Mouse (Mus musculus): ENCODE measurements at regions not wholly inside any gene's neighbourhood (a gene's known extent, or its start where the extent isn't known, plus 50 kb on each side); places are given as distances from the start of the nearest gene placed in this dataset.

DNA sequence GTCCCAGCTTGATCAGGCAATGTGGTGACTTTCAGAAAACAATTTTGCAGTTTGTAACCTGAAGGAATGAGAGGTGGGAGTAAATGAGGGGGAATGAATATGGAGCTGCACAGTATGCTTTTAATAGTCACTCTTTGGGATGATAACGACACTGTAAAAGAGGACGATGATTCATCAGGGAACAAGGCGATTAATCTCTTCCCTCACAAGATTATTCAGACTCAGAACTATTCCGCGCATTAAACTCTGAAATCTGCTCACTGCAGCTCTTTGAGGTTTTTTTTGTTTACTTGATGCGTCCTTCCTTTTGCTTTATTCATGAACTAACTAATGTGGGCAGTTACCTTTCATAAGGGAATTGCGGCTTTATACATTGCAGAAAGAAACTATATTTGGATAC lies 206.1 kb downstream of the Gpat3 start:
- no peak for TF ChIP-seq POLR2A (IDR thresholded peaks at IDR 0.05; ENCODE audit: borderline replicate concordance, extremely low read depth, low read depth, low read length)
- no peak for TF ChIP-seq CTCF (IDR thresholded peaks at IDR 0.05; ENCODE audit: insufficient read depth, low read length)
- DNase-seq = no peak
- Histone ChIP-seq H3K4me1 (ENCODE audit: control insufficient read depth, insufficient read depth, low read length) (no peaks in the 10 kb centered on the region), H3K4me3 (replicated peaks; ENCODE audit: extremely low read depth, low read depth, low read length) (no peak overlapping the region)
- WGBS = 77% methylated on average over 7 of the region's 7 CpGs

DNA sequence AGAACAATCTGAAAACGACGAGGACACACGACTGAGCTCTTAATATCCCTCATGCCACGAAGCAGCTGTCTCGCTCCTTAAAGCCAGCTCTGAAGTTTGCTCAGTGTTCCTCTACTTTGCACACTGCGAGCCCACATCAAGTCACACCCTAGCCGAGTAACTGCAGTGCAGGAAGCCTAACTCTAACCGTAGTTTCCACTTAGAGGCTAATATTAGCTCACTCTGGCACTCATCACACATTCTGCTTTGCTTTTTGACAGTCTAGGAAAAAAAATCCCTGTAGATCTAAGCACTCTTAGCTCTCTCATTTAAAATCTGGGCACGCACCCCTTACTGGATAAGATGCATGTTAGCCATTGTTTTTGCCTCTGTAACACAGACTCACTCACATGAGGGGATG lies 195.0 kb downstream of the Gpat3 start:
- TF ChIP-seq CTCF (IDR thresholded peaks at IDR 0.05; ENCODE audit: insufficient read depth, low read length) (no peak), POLR2A (IDR thresholded peaks at IDR 0.05; ENCODE audit: borderline replicate concordance, extremely low read depth, low read depth, low read length) (no peak)
- DNase-seq = no peak
- Histone ChIP-seq H3K4me3 (replicated peaks; ENCODE audit: extremely low read depth, low read depth, low read length) (no peak overlapping the region), H3K4me1 (ENCODE audit: control insufficient read depth, insufficient read depth, low read length) (no peaks in the 10 kb centered on the region)
- 51% methylated on average over 9 of the region's 9 CpGs for WGBS

DNA sequence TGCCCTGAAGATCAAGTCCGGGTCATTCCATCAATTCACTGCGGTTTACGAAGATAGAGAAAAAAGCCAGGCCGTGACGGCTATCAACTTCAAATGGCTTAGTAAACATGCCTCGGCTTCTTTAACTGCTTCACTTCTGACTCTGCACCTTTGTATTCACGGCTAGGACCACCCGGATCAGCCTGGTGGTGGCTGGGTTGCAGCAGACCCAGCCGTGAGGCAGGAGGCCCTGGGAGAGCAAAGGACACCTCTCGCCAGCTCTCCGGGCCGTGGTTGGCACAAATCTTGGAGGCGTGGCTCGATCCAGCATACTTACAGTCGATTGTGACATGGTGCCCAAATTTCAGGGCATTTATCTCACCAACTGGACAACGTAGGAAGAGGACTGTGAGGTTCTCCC lies 187.5 kb downstream of the Gpat3 start:
- H3K4me3 ChIP-seq (replicated peaks; ENCODE audit: extremely low read depth, low read depth, low read length) = no peak overlapping the region
- 43% methylated on average over 16 of the region's 16 CpGs for WGBS
- DNase-seq = no peak
- TF ChIP-seq CTCF (IDR thresholded peaks at IDR 0.05; ENCODE audit: insufficient read depth, low read length) (no peak), POLR2A (IDR thresholded peaks at IDR 0.05; ENCODE audit: borderline replicate concordance, extremely low read depth, low read depth, low read length) (no peak)
- no peaks in the 10 kb centered on the region for H3K4me1 ChIP-seq (ENCODE audit: control insufficient read depth, insufficient read depth, low read length)

DNA sequence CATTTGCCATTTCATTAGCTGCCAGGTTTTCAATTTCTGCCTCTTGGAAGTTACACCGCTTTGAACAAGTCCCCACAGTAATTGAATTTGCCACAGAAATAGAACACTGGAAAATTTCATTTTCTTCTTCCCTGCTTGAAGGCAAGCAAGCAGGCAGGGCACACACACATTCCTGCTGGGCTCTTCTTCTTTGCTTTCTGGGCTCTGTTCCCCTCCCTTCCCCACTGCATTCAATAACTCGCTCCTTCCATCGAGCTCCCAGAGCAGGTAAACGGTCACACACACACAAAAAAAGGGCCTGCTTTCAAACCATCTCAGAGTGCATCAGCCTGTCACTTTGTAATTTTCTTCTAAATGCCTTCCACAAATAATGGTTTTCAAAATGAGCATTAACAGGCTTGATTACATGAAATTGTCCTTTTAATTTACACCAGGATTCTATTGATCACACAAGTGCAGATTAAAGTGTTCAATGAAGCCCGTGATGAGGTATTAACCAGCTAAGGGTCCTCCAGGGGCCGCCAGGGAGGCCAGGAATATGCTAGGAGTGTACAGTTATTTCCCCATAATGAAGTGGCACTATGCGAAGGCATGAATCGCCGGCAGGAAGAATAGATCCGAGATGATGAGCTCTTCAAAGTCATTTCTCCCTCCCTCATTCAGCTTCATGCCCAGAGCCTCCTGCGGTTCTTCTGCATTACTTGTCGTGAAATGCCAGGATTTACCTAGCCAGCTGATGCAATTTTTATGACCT lies 186.8 kb downstream of the Gpat3 start:
- Histone ChIP-seq H3K4me3 (replicated peaks; ENCODE audit: extremely low read depth, low read depth, low read length) (no peak overlapping the region), H3K4me1 (ENCODE audit: control insufficient read depth, insufficient read depth, low read length) (no peaks in the 10 kb centered on the region)
- no peak for TF ChIP-seq POLR2A (IDR thresholded peaks at IDR 0.05; ENCODE audit: borderline replicate concordance, extremely low read depth, low read depth, low read length)
- no peak for TF ChIP-seq CTCF (IDR thresholded peaks at IDR 0.05; ENCODE audit: insufficient read depth, low read length)
- no peak for DNase-seq
- WGBS = 61% methylated on average over 12 of the region's 12 CpGs

DNA sequence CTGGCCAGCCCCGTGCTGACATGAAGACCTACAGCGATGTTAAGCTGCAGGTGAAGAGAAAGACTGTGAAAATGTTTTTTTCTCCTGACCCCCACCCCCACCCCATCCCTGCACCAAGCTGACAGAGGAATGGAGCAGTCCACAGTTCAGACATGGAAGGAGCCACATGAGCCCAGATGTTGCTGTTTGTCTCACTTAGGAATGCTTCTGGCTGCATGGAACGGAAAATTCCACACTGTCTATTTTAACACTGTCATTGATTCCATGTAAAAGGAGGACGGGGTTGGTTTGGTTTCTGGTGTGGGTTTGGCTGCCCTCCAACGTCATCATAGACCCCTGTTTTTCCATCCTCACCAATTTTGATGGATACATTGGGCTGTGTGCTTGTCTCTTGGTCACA lies 179.3 kb downstream of the Gpat3 start:
- no peak for DNase-seq
- WGBS = 66% methylated on average over 5 of the region's 5 CpGs
- H3K4me3 ChIP-seq (replicated peaks; ENCODE audit: extremely low read depth, low read depth, low read length) = no peak overlapping the region
- no peaks in the 10 kb centered on the region for H3K4me1 ChIP-seq (ENCODE audit: control insufficient read depth, insufficient read depth, low read length)
- no peak for TF ChIP-seq POLR2A (IDR thresholded peaks at IDR 0.05; ENCODE audit: borderline replicate concordance, extremely low read depth, low read depth, low read length)
- no peak for TF ChIP-seq CTCF (IDR thresholded peaks at IDR 0.05; ENCODE audit: insufficient read depth, low read length)

DNA sequence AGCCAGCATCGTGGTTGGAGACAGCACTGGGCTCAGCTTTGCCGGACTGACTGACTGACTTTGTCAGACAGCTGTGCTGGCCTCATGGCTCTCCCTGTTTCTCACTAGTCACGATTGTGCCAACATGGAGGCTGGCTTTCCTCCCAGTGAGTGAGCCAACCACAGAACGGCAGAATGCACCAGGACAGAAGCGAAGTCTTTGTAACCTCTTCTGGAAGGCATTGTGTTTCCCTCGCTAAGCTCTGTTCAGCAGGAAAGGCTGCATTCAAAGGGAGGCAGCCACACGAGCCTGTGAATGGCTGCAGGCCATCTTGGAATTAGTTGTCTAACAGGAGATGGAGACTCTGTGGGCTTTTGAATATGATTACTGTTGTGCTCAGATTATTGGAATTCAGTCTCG lies 178.3 kb downstream of the Gpat3 start:
- no peaks in the 10 kb centered on the region for H3K4me1 ChIP-seq (ENCODE audit: control insufficient read depth, insufficient read depth, low read length)
- TF ChIP-seq CTCF (IDR thresholded peaks at IDR 0.05; ENCODE audit: insufficient read depth, low read length) = no peak
- no peak for TF ChIP-seq POLR2A (IDR thresholded peaks at IDR 0.05; ENCODE audit: borderline replicate concordance, extremely low read depth, low read depth, low read length)
- H3K4me3 ChIP-seq (replicated peaks; ENCODE audit: extremely low read depth, low read depth, low read length) = no peak overlapping the region
- DNase-seq = no peak
- 68% methylated on average over 8 of the region's 8 CpGs for WGBS

DNA sequence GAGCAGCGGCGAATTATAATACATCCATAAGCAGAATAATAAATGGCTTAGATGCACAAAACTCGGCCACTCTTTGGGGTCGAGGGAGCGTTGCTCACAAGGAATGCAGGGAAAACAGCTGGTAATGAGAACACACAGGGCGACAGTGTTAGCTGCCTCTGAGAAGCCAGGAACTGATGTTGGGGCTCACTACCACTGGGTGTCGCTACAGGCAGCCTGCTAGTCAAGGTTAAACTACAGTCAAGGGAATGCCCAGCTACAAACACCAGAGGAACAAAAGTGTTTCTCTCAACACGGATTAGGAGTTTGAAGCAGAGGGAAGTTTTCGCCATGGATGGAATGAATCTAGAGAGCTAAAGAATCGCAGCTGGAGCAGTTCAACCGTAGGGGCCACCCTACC lies 175.3 kb downstream of the Gpat3 start:
- TF ChIP-seq POLR2A (IDR thresholded peaks at IDR 0.05; ENCODE audit: borderline replicate concordance, extremely low read depth, low read depth, low read length) (no peak), CTCF (IDR thresholded peaks at IDR 0.05; ENCODE audit: insufficient read depth, low read length) (peak; percentile 69)
- H3K4me1 ChIP-seq (ENCODE audit: control insufficient read depth, insufficient read depth, low read length) = no peaks in the 10 kb centered on the region
- no peak overlapping the region for H3K4me3 ChIP-seq (replicated peaks; ENCODE audit: extremely low read depth, low read depth, low read length)
- peak; percentile 8 for DNase-seq
- 9% methylated on average over 11 of the region's 11 CpGs for WGBS

DNA sequence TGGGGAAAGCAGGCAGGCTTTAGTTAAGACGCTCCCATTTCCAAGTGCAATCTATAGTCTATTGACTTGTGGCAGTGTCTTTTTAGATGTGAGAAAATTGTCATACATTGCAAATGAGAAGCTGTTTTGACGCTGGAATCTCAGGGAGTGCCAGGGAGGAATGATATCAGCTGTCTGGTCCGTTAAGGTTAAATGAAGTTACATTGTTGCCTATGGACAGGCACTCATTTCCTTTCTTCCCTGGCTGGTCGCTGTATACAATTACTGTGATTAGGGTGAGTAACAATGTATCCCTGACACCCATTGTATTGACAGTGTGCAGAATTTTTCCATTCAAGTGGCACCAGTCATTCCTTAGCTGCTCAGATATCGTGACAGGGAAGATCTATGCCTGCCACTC lies 168.3 kb downstream of the Gpat3 start:
- DNase-seq = no peak
- H3K4me3 ChIP-seq (replicated peaks; ENCODE audit: extremely low read depth, low read depth, low read length) = no peak overlapping the region
- WGBS = 59% methylated on average over 5 of the region's 5 CpGs
- TF ChIP-seq CTCF (IDR thresholded peaks at IDR 0.05; ENCODE audit: insufficient read depth, low read length) (no peak), POLR2A (IDR thresholded peaks at IDR 0.05; ENCODE audit: borderline replicate concordance, extremely low read depth, low read depth, low read length) (no peak)
- no peaks in the 10 kb centered on the region for H3K4me1 ChIP-seq (ENCODE audit: control insufficient read depth, insufficient read depth, low read length)

DNA sequence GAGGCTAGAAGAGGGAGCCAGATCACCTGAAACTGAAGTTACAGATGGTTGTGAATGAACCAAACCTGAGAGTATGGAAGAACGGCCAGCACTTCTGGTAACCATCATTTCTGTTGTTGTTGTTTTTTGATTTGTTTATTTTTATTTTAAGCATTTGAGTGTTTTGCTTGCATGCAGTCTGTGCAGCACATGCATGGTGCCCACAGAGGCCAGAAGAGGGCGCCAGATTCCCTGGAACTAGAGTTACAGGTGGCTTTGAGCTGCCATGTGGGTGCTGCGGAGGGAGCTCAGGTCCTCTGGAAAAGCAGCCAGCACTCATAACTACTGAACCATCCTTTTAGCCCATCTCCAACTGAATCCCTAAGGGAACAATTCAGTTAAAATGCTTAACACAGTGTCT lies 159.7 kb downstream of the Gpat3 start:
- H3K4me1 ChIP-seq (ENCODE audit: control insufficient read depth, insufficient read depth, low read length) = no peaks in the 10 kb centered on the region
- WGBS = 69% methylated on average over 3 of the region's 3 CpGs
- peak; percentile 11; the same call in 1 of the 2 replicates for TF ChIP-seq CTCF (IDR thresholded peaks at IDR 0.05; ENCODE audit: insufficient read depth, low read length)
- no peak for TF ChIP-seq POLR2A (IDR thresholded peaks at IDR 0.05; ENCODE audit: borderline replicate concordance, extremely low read depth, low read depth, low read length)
- no peak for DNase-seq
- H3K4me3 ChIP-seq (replicated peaks; ENCODE audit: extremely low read depth, low read depth, low read length) = no peak overlapping the region

DNA sequence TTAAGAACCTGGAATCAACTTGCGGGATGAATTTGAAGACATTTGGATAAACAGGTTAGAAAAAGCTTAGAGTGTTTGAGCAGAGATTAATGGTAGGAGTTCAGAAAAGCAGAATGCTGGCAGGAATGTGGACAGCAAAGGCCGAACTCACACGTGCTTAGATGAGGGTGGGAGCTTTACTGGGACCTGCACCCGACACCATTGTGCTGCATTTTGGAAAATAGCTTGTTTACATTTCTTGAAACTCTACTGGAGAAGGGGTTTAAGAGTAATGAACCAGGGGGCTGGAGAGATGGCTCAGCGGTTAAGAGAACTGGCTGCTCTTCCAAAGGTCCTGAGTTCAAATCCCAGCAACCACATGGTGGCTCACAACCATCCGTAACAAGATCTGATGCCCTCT lies 154.9 kb downstream of the Gpat3 start:
- TF ChIP-seq CTCF (IDR thresholded peaks at IDR 0.05; ENCODE audit: insufficient read depth, low read length) (no peak), POLR2A (IDR thresholded peaks at IDR 0.05; ENCODE audit: borderline replicate concordance, extremely low read depth, low read depth, low read length) (no peak)
- WGBS = 81% methylated on average over 6 of the region's 6 CpGs

More for the DNA sequence above, 154.9 kb downstream of the Gpat3 start:
- Histone ChIP-seq H3K4me1 (ENCODE audit: control insufficient read depth, insufficient read depth, low read length) (no peaks in the 10 kb centered on the region), H3K4me3 (replicated peaks; ENCODE audit: extremely low read depth, low read depth, low read length) (no peak overlapping the region)
- no peak for DNase-seq
